Mouse (Mus musculus) thymus, adult 2 months (tissue): Measurements from ENCODE around the gene Izumo2.

Source experiments
- CTCF ChIP-seq: fragments of 200-500 bp; IDR thresholded peaks from 2 replicates; pipeline ENCODE4 v1.5.1; 2012; ENCODE audit warnings: mild to moderate bottlenecking, control low read depth, low read length, moderate library complexity, borderline replicate concordance; ENCODE audit not compliant: control insufficient read depth, poor library complexity, insufficient read depth; ENCODE audit errors: extremely low read depth
- POLR2A ChIP-seq: fragments of 200-500 bp; IDR thresholded peaks from 2 replicates; pipeline ENCODE4 v1.6.1; 2012; ENCODE audit warnings: mild to moderate bottlenecking, low read length, control low read depth, moderate library complexity; ENCODE audit not compliant: control insufficient read depth, poor library complexity, insufficient read depth; ENCODE audit errors: extremely low read depth

DNA sequence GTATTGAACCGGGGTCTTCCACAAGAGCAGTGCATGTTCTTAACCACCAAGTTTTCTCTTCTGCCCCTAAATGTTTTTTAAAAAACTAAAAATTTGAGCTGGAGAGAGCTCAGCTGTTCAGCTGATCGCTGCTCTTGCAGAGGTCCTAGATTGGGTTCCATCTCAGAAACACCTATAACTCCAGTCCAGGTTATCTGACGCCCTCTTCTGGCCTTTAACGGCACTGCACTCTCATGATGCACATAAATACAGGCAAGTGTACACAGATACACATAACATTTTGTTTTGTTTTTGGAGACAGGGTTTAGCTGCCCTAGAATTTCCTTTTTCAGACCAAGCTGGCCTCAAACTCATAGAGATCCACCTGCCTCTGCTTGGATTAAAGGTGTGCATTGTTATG lies 34.0 kb upstream of the Izumo2 start:
- no peak for TF ChIP-seq CTCF
- no peak for TF ChIP-seq POLR2A
